Mouse (Mus musculus): ENCODE measurements around the gene Tnni3k. TPM values are rescaled to one million over a fixed set of nuclear protein-coding genes. Genes with fewer than 3 reads are reported as not detected.

Gene Tnni3k
- polyA plus RNA-seq, 1 experiment from 2014 or later = not detected

GRCm38 (mm10) chr3:154816231-154816630 lies 239.0 kb downstream of the Tnni3k start:
- no peak for DNase-seq (ENCODE audit: low spot score)
- H3K4me1 ChIP-seq = peaks cover 27% of the 10 kb centered on the region
- H3K4me3 ChIP-seq = no peak overlapping the region
- 90% methylated on average over 3 of the region's 3 CpGs for WGBS
- H3K9me3 ChIP-seq (replicated peaks) = no peaks in the 10 kb centered on the region
- no peak overlapping the region for H3K27ac ChIP-seq (replicated peaks)
- H3K27me3 ChIP-seq (ENCODE audit: low read depth, poor library complexity, severe bottlenecking) = no peaks in the 10 kb centered on the region; the same call in 1 of the 2 replicates
- no peaks in the 10 kb centered on the region for H3K36me3 ChIP-seq

GRCm38 (mm10) chr3:154815606-154816005 lies 239.6 kb downstream of the Tnni3k start:
- peaks cover 33% of the 10 kb centered on the region for H3K4me1 ChIP-seq
- H3K27ac ChIP-seq (replicated peaks) = no peak overlapping the region
- no peaks in the 10 kb centered on the region for H3K36me3 ChIP-seq
- H3K9me3 ChIP-seq (replicated peaks) = no peaks in the 10 kb centered on the region
- no peak overlapping the region for H3K4me3 ChIP-seq
- 49% methylated on average over 2 of the region's 2 CpGs for WGBS
- no peaks in the 10 kb centered on the region; the same call in 1 of the 2 replicates for H3K27me3 ChIP-seq (ENCODE audit: low read depth, poor library complexity, severe bottlenecking)
- DNase-seq (ENCODE audit: low spot score) = no peak

- DNase-seq (ENCODE audit: low spot score) = no peak
- Histone ChIP-seq H3K27ac (replicated peaks) (no peak overlapping the region), H3K27me3 (ENCODE audit: low read depth, poor library complexity, severe bottlenecking) (no peaks in the 10 kb centered on the region; the same call in 1 of the 2 replicates), H3K4me3 (no peak overlapping the region), H3K36me3 (no peaks in the 10 kb centered on the region), H3K9me3 (replicated peaks) (no peaks in the 10 kb centered on the region), H3K4me1 (peaks cover 37% of the 10 kb centered on the region)
- WGBS = 72% methylated on average over 1 of the region's 1 CpGs
These were observed 242.3 kb downstream of the Tnni3k start for GRCm38 (mm10) chr3:154812893-154813292.

- peaks cover 30% of the 10 kb centered on the region for H3K4me1 ChIP-seq
- H3K36me3 ChIP-seq = no peaks in the 10 kb centered on the region
- no peak overlapping the region for H3K4me3 ChIP-seq
- DNase-seq (ENCODE audit: low spot score) = no peak
- no peaks in the 10 kb centered on the region for H3K9me3 ChIP-seq (replicated peaks)
- H3K27ac ChIP-seq (replicated peaks) = no peak overlapping the region
- 79% methylated on average over 9 of the region's 9 CpGs for WGBS
- no peaks in the 10 kb centered on the region; the same call in 1 of the 2 replicates for H3K27me3 ChIP-seq (ENCODE audit: low read depth, poor library complexity, severe bottlenecking)
These were observed 243.4 kb downstream of the Tnni3k start for GRCm38 (mm10) chr3:154811833-154812232.

- no peak for DNase-seq (ENCODE audit: low spot score)
- Histone ChIP-seq H3K4me1 (peaks cover 30% of the 10 kb centered on the region), H3K4me3 (no peak overlapping the region), H3K36me3 (no peaks in the 10 kb centered on the region), H3K27ac (replicated peaks) (no peak overlapping the region), H3K27me3 (ENCODE audit: low read depth, poor library complexity, severe bottlenecking) (no peaks in the 10 kb centered on the region), H3K9me3 (replicated peaks) (no peaks in the 10 kb centered on the region)
- WGBS = 43% methylated on average over 9 of the region's 9 CpGs
These were observed 243.9 kb downstream of the Tnni3k start for GRCm38 (mm10) chr3:154811281-154811680.

- no peaks in the 10 kb centered on the region for H3K27me3 ChIP-seq (ENCODE audit: low read depth, poor library complexity, severe bottlenecking)
- H3K36me3 ChIP-seq = no peaks in the 10 kb centered on the region
- no peak overlapping the region for H3K4me3 ChIP-seq
- 85% methylated on average over 7 of the region's 7 CpGs for WGBS
- H3K9me3 ChIP-seq (replicated peaks) = no peaks in the 10 kb centered on the region
- peaks cover 26% of the 10 kb centered on the region for H3K4me1 ChIP-seq
- H3K27ac ChIP-seq (replicated peaks) = no peak overlapping the region
- no peak for DNase-seq (ENCODE audit: low spot score)
These were observed 244.8 kb downstream of the Tnni3k start for GRCm38 (mm10) chr3:154810273-154810870.

GRCm38 (mm10) chr3:154806626-154807025 lies 248.6 kb downstream of the Tnni3k start:
- Histone ChIP-seq H3K9me3 (replicated peaks) (no peaks in the 10 kb centered on the region), H3K4me1 (peaks cover 25% of the 10 kb centered on the region), H3K27me3 (ENCODE audit: low read depth, poor library complexity, severe bottlenecking) (no peaks in the 10 kb centered on the region), H3K4me3 (no peak overlapping the region), H3K36me3 (no peaks in the 10 kb centered on the region), H3K27ac (replicated peaks) (peak overlapping the region; percentile 70)
- peak; percentile 38 for DNase-seq (ENCODE audit: low spot score)
- WGBS = 59% methylated on average over 7 of the region's 7 CpGs

GRCm38 (mm10) chr3:154800888-154801429 lies 254.2 kb downstream of the Tnni3k start:
- H3K36me3 ChIP-seq = no peaks in the 10 kb centered on the region
- H3K27ac ChIP-seq (replicated peaks) = no peak overlapping the region
- no peak overlapping the region for H3K4me3 ChIP-seq
- WGBS = 87% methylated on average over 8 of the region's 8 CpGs
- no peaks in the 10 kb centered on the region for H3K27me3 ChIP-seq (ENCODE audit: low read depth, poor library complexity, severe bottlenecking)
- H3K9me3 ChIP-seq (replicated peaks) = no peaks in the 10 kb centered on the region
- DNase-seq (ENCODE audit: low spot score) = no peak
- H3K4me1 ChIP-seq = no peaks in the 10 kb centered on the region

GRCm38 (mm10) chr3:154800454-154800853 lies 254.8 kb downstream of the Tnni3k start:
- Histone ChIP-seq H3K27me3 (ENCODE audit: low read depth, poor library complexity, severe bottlenecking) (no peaks in the 10 kb centered on the region), H3K9me3 (replicated peaks) (no peaks in the 10 kb centered on the region), H3K4me1 (no peaks in the 10 kb centered on the region), H3K27ac (replicated peaks) (no peak overlapping the region), H3K36me3 (no peaks in the 10 kb centered on the region), H3K4me3 (no peak overlapping the region)
- 88% methylated on average over 8 of the region's 8 CpGs for WGBS
- no peak for DNase-seq (ENCODE audit: low spot score)

- no peak overlapping the region for H3K4me3 ChIP-seq
- 88% methylated on average over 4 of the region's 4 CpGs for WGBS
These were observed 256.4 kb downstream of the Tnni3k start for GRCm38 (mm10) chr3:154798806-154799205.

GRCm38 (mm10) chr3:154793571-154793970 lies 261.6 kb downstream of the Tnni3k start:
- Histone ChIP-seq H3K9me3 (replicated peaks) (no peaks in the 10 kb centered on the region), H3K36me3 (no peaks in the 10 kb centered on the region), H3K4me3 (no peak overlapping the region), H3K27ac (replicated peaks) (no peak overlapping the region), H3K4me1 (no peaks in the 10 kb centered on the region), H3K27me3 (ENCODE audit: low read depth, poor library complexity, severe bottlenecking) (no peaks in the 10 kb centered on the region)
- 92% methylated on average over 4 of the region's 4 CpGs for WGBS
- no peak for DNase-seq (ENCODE audit: low spot score)

More at GRCm38 (mm10) chr3:154798806-154799205, 256.4 kb downstream of the Tnni3k start:
- no peak for DNase-seq (ENCODE audit: low spot score)
- H3K27ac ChIP-seq (replicated peaks) = no peak overlapping the region
- H3K4me1 ChIP-seq = no peaks in the 10 kb centered on the region
- no peaks in the 10 kb centered on the region for H3K36me3 ChIP-seq
- no peaks in the 10 kb centered on the region for H3K27me3 ChIP-seq (ENCODE audit: low read depth, poor library complexity, severe bottlenecking)
- H3K9me3 ChIP-seq (replicated peaks) = no peaks in the 10 kb centered on the region

GRCm38 (mm10) chr3:154787611-154788010 lies 267.6 kb downstream of the Tnni3k start:
- Histone ChIP-seq H3K4me3 (no peak overlapping the region), H3K9me3 (replicated peaks) (no peaks in the 10 kb centered on the region), H3K4me1 (0 out of 2 replicates have a peak, but pooled peaks cover 3% of the 10 kb centered on the region), H3K27me3 (ENCODE audit: low read depth, poor library complexity, severe bottlenecking) (no peaks in the 10 kb centered on the region), H3K27ac (replicated peaks) (no peak overlapping the region), H3K36me3 (no peaks in the 10 kb centered on the region)
- DNase-seq (ENCODE audit: low spot score) = no peak
- WGBS = 84% methylated on average over 3 of the region's 3 CpGs

GRCm38 (mm10) chr3:154786354-154786753 lies 268.9 kb downstream of the Tnni3k start:
- Histone ChIP-seq H3K4me1 (0 out of 2 replicates have a peak, but pooled peaks cover 3% of the 10 kb centered on the region), H3K4me3 (no peak overlapping the region)
- 94% methylated on average over 9 of the region's 9 CpGs for WGBS

More at GRCm38 (mm10) chr3:154786354-154786753, 268.9 kb downstream of the Tnni3k start:
- Histone ChIP-seq H3K27me3 (ENCODE audit: low read depth, poor library complexity, severe bottlenecking) (no peaks in the 10 kb centered on the region), H3K36me3 (no peaks in the 10 kb centered on the region), H3K27ac (replicated peaks) (no peak overlapping the region), H3K9me3 (replicated peaks) (no peaks in the 10 kb centered on the region)
- DNase-seq (ENCODE audit: low spot score) = no peak
